Mouse (Mus musculus): ENCODE measurements at regions not wholly inside any gene's neighbourhood (a gene's known extent, or its start where the extent isn't known, plus 50 kb on each side); places are given as distances from the start of the nearest gene placed in this dataset.

- Histone ChIP-seq H3K27me3 (no peaks in the 10 kb centered on the region), H3K9ac (no peak overlapping the region), H3K27ac (no peak overlapping the region), H3K36me3 (no peaks in the 10 kb centered on the region), H3K4me1 (peaks cover 10% of the 10 kb centered on the region; the same call in 1 of the 2 replicates), H3K4me3 (no peak overlapping the region), H3K9me3 (no peaks in the 10 kb centered on the region), H3K4me2 (replicated peaks) (no peak overlapping the region)
- no peak for ATAC-seq (ENCODE audit: insufficient number of reproducible peaks, insufficient read depth, low FRiP score, low TSS enrichment)
- WGBS: 67% methylated on average over 7 of the region's 7 CpGs
Measured at GRCm38 (mm10) chr11:117036977-117037376, 78.0 kb upstream of the Sec14l1 start.

- Histone ChIP-seq H3K27me3 (0 out of 2 replicates have a peak, but pooled peaks cover 3% of the 10 kb centered on the region), H3K4me1 (peaks cover 10% of the 10 kb centered on the region; the same call in 1 of the 2 replicates), H3K4me2 (replicated peaks) (peak overlapping the region; percentile 29), H3K27ac (no peak overlapping the region), H3K9me3 (no peaks in the 10 kb centered on the region), H3K4me3 (peak overlapping the region; percentile 17; the same call in 1 of the 2 replicates), H3K36me3 (no peaks in the 10 kb centered on the region), H3K9ac (no peak overlapping the region)
- ATAC-seq (ENCODE audit: insufficient number of reproducible peaks, insufficient read depth, low FRiP score, low TSS enrichment): no peak
- 33% methylated on average over 18 of the region's 20 CpGs for WGBS
Measured at GRCm38 (mm10) chr11:117038282-117039106, 76.5 kb upstream of the Sec14l1 start.

- Histone ChIP-seq H3K27ac (no peak overlapping the region), H3K9me3 (no peaks in the 10 kb centered on the region), H3K4me2 (replicated peaks) (no peak overlapping the region), H3K9ac (no peak overlapping the region), H3K27me3 (0 out of 2 replicates have a peak, but pooled peaks cover 3% of the 10 kb centered on the region), H3K4me3 (no peak overlapping the region), H3K36me3 (no peaks in the 10 kb centered on the region), H3K4me1 (peaks cover 10% of the 10 kb centered on the region; the same call in 1 of the 2 replicates)
- WGBS: 7% methylated on average over 4 of the region's 4 CpGs
- no peak for ATAC-seq (ENCODE audit: insufficient number of reproducible peaks, insufficient read depth, low FRiP score, low TSS enrichment)
Measured at GRCm38 (mm10) chr11:117040829-117041228, 74.1 kb upstream of the Sec14l1 start.

GRCm38 (mm10) chr11:117042336-117042735 lies 72.6 kb upstream of the Sec14l1 start:
- no peaks in the 10 kb centered on the region for H3K9me3 ChIP-seq
- ATAC-seq (ENCODE audit: insufficient number of reproducible peaks, insufficient read depth, low FRiP score, low TSS enrichment): no peak
- no peak overlapping the region for H3K9ac ChIP-seq
- H3K27ac ChIP-seq: no peak overlapping the region
- H3K4me2 ChIP-seq (replicated peaks): no peak overlapping the region
- no peak overlapping the region for H3K4me3 ChIP-seq
- H3K4me1 ChIP-seq: peaks cover 9% of the 10 kb centered on the region
- H3K36me3 ChIP-seq: no peaks in the 10 kb centered on the region
- WGBS: 77% methylated on average over 5 of the region's 5 CpGs
- 0 out of 2 replicates have a peak, but pooled peaks cover 3% of the 10 kb centered on the region for H3K27me3 ChIP-seq

GRCm38 (mm10) chr11:117043524-117043923 lies 71.4 kb upstream of the Sec14l1 start:
- H3K9ac ChIP-seq: no peak overlapping the region
- peaks cover 16% of the 10 kb centered on the region for H3K4me1 ChIP-seq
- ATAC-seq (ENCODE audit: insufficient number of reproducible peaks, insufficient read depth, low FRiP score, low TSS enrichment): no peak
- WGBS: 8% methylated on average over 8 of the region's 8 CpGs
- no peaks in the 10 kb centered on the region for H3K9me3 ChIP-seq
- no peak overlapping the region for H3K4me2 ChIP-seq (replicated peaks)
- H3K36me3 ChIP-seq: no peaks in the 10 kb centered on the region
- H3K27ac ChIP-seq: no peak overlapping the region
- 0 out of 2 replicates have a peak, but pooled peaks cover 3% of the 10 kb centered on the region for H3K27me3 ChIP-seq
- H3K4me3 ChIP-seq: no peak overlapping the region

GRCm38 (mm10) chr11:117044731-117045130 lies 70.2 kb upstream of the Sec14l1 start:
- Histone ChIP-seq H3K9ac (no peak overlapping the region), H3K9me3 (no peaks in the 10 kb centered on the region), H3K36me3 (no peaks in the 10 kb centered on the region), H3K27ac (no peak overlapping the region), H3K27me3 (0 out of 2 replicates have a peak, but pooled peaks cover 3% of the 10 kb centered on the region), H3K4me2 (replicated peaks) (no peak overlapping the region), H3K4me3 (no peak overlapping the region), H3K4me1 (peaks cover 16% of the 10 kb centered on the region)
- WGBS: 65% methylated on average over 1 of the region's 1 CpGs
- no peak for ATAC-seq (ENCODE audit: insufficient number of reproducible peaks, insufficient read depth, low FRiP score, low TSS enrichment)

GRCm38 (mm10) chr11:117046636-117047035 lies 68.3 kb upstream of the Sec14l1 start:
- Histone ChIP-seq H3K27ac (no peak overlapping the region), H3K4me3 (no peak overlapping the region), H3K4me2 (replicated peaks) (no peak overlapping the region), H3K27me3 (0 out of 2 replicates have a peak, but pooled peaks cover 3% of the 10 kb centered on the region), H3K36me3 (no peaks in the 10 kb centered on the region), H3K9me3 (0 out of 2 replicates have a peak, but pooled peaks cover 4% of the 10 kb centered on the region), H3K9ac (no peak overlapping the region), H3K4me1 (peaks cover 8% of the 10 kb centered on the region; the same call in 1 of the 2 replicates)
- 93% methylated on average over 5 of the region's 5 CpGs for WGBS
- no peak for ATAC-seq (ENCODE audit: insufficient number of reproducible peaks, insufficient read depth, low FRiP score, low TSS enrichment)

GRCm38 (mm10) chr11:117047172-117047950 lies 67.6 kb upstream of the Sec14l1 start:
- no peak for ATAC-seq (ENCODE audit: insufficient number of reproducible peaks, insufficient read depth, low FRiP score, low TSS enrichment)
- 31% methylated on average over 22 of the region's 22 CpGs for WGBS

GRCm38 (mm10) chr11:117048911-117049310 lies 66.1 kb upstream of the Sec14l1 start:
- no peak for ATAC-seq (ENCODE audit: insufficient number of reproducible peaks, insufficient read depth, low FRiP score, low TSS enrichment)
- no peak overlapping the region for H3K9ac ChIP-seq
- no peak overlapping the region for H3K4me3 ChIP-seq
- H3K27me3 ChIP-seq: no peaks in the 10 kb centered on the region
- H3K9me3 ChIP-seq: 0 out of 2 replicates have a peak, but pooled peaks cover 4% of the 10 kb centered on the region
- WGBS: 84% methylated on average over 3 of the region's 3 CpGs
- no peak overlapping the region for H3K4me2 ChIP-seq (replicated peaks)
- peaks cover 8% of the 10 kb centered on the region; the same call in 1 of the 2 replicates for H3K4me1 ChIP-seq
- H3K36me3 ChIP-seq: no peaks in the 10 kb centered on the region
- H3K27ac ChIP-seq: no peak overlapping the region

More at GRCm38 (mm10) chr11:117047172-117047950, 67.6 kb upstream of the Sec14l1 start:
- Histone ChIP-seq H3K9ac (no peak overlapping the region), H3K4me2 (replicated peaks) (peak overlapping the region; percentile 19), H3K36me3 (no peaks in the 10 kb centered on the region), H3K9me3 (0 out of 2 replicates have a peak, but pooled peaks cover 4% of the 10 kb centered on the region), H3K27me3 (0 out of 2 replicates have a peak, but pooled peaks cover 3% of the 10 kb centered on the region), H3K4me3 (0 out of 2 replicates have a peak overlapping the region, but pooled peaks have one; percentile 1), H3K4me1 (peaks cover 8% of the 10 kb centered on the region; the same call in 1 of the 2 replicates), H3K27ac (peak overlapping the region; percentile 37; the same call in 1 of the 2 replicates)

- Histone ChIP-seq H3K27me3 (no peaks in the 10 kb centered on the region), H3K36me3 (no peaks in the 10 kb centered on the region), H3K9me3 (0 out of 2 replicates have a peak, but pooled peaks cover 4% of the 10 kb centered on the region), H3K4me1 (peaks cover 8% of the 10 kb centered on the region; the same call in 1 of the 2 replicates), H3K27ac (no peak overlapping the region), H3K4me2 (replicated peaks) (no peak overlapping the region), H3K4me3 (no peak overlapping the region), H3K9ac (no peak overlapping the region)
- ATAC-seq (ENCODE audit: insufficient number of reproducible peaks, insufficient read depth, low FRiP score, low TSS enrichment): no peak
- WGBS: 86% methylated on average over 7 of the region's 7 CpGs
Measured at GRCm38 (mm10) chr11:117050788-117051187, 64.2 kb upstream of the Sec14l1 start.

GRCm38 (mm10) chr11:117056958-117057357 lies 58.0 kb upstream of the Sec14l1 start:
- Histone ChIP-seq H3K27me3 (no peaks in the 10 kb centered on the region), H3K36me3 (no peaks in the 10 kb centered on the region), H3K4me2 (replicated peaks) (no peak overlapping the region), H3K4me3 (no peak overlapping the region), H3K27ac (no peak overlapping the region), H3K9me3 (no peaks in the 10 kb centered on the region), H3K9ac (no peak overlapping the region; the same call in 1 of the 2 replicates), H3K4me1 (peaks cover 10% of the 10 kb centered on the region)
- ATAC-seq (ENCODE audit: insufficient number of reproducible peaks, insufficient read depth, low FRiP score, low TSS enrichment): peak; percentile 23; the same call in 1 of the 2 replicates
- 10% methylated on average over 9 of the region's 9 CpGs for WGBS

Data from embryonic facial prominence, embryonic 12.5 days (tissue).